Mouse (Mus musculus) myocyte (in vitro differentiated cells): ENCODE measurements around the gene Prl3a1. TPM values are rescaled to one million over a fixed set of nuclear protein-coding genes. Genes with fewer than 3 reads are reported as not detected.

Experiments
- H3K27me3 ChIP-seq: one replicate; pipeline ENCODE4 v1.6.1; 2011; ENCODE audit not compliant: control insufficient read depth, insufficient read depth, insufficient read length
- H3K36me3 ChIP-seq: one replicate; pipeline ENCODE4 v1.6.1; 2011; ENCODE audit not compliant: control insufficient read depth, insufficient read depth
- H3K4me2 ChIP-seq: one replicate; pipeline ENCODE4 v1.6.1; 2011; ENCODE audit warnings: low read depth, control low read depth
- H3K4me3 ChIP-seq: one replicate; pipeline ENCODE4 v1.5.1; 2011; ENCODE audit warnings: mild to moderate bottlenecking, control low read depth, moderate library complexity
- H3K79me2 ChIP-seq: one replicate; pipeline ENCODE4 v1.6.1; 2011; ENCODE audit not compliant: control insufficient read depth, insufficient read depth
- H3ac ChIP-seq: one replicate; pipeline ENCODE4 v1.6.1; 2011; ENCODE audit not compliant: control insufficient read depth, insufficient read length
- CEBPB ChIP-seq: IDR thresholded peaks from 2 replicates; pipeline ENCODE4 v1.6.1; 2011; ENCODE audit warnings: mild to moderate bottlenecking, moderate library complexity; ENCODE audit not compliant: poor library complexity, insufficient read depth, severe bottlenecking
- E2F4 ChIP-seq: IDR thresholded peaks from one replicate; pipeline ENCODE4 v1.6.1; 2011; ENCODE audit warnings: mild to moderate bottlenecking, control low read depth, moderate library complexity; ENCODE audit not compliant: insufficient read depth
- MAX ChIP-seq: IDR thresholded peaks from one replicate; pipeline ENCODE4 v1.6.1; 2011; ENCODE audit warnings: low read depth, mild to moderate bottlenecking, control low read depth
- MYOD1 ChIP-seq, 3 experiments: IDR thresholded peaks; one replicate each; pipeline ENCODE4 v1.6.1; 2011; ENCODE audit warnings: control low read depth in 2 of 3, low read depth in 2 of 3, mild to moderate bottlenecking in 2 of 3, moderate library complexity in 1 of 3; ENCODE audit not compliant: insufficient read length in 2 of 3, control insufficient read depth in 1 of 3
- MYOG ChIP-seq, 3 experiments: IDR thresholded peaks; one replicate each; pipeline ENCODE4 v1.6.1; 2011; ENCODE audit warnings: control low read depth in 2 of 3, low read depth in 2 of 3, mild to moderate bottlenecking in 2 of 3; ENCODE audit not compliant: insufficient read length in 2 of 3, control insufficient read depth in 1 of 3, insufficient read depth in 1 of 3
- POLR2A ChIP-seq: IDR thresholded peaks from one replicate; pipeline ENCODE4 v1.6.1; 2011; ENCODE audit warnings: low read depth, mild to moderate bottlenecking, control low read depth, moderate library complexity; ENCODE audit not compliant: insufficient read length
- POLR2AphosphoS2 ChIP-seq: IDR thresholded peaks from one replicate; pipeline ENCODE4 v1.6.1; 2011; ENCODE audit warnings: low read depth, control low read depth; ENCODE audit not compliant: insufficient read length
- REST ChIP-seq: IDR thresholded peaks from one replicate; pipeline ENCODE4 v1.6.1; 2011; ENCODE audit warnings: mild to moderate bottlenecking, control low read depth, moderate library complexity; ENCODE audit not compliant: insufficient read depth, insufficient read length
- SRF ChIP-seq: IDR thresholded peaks from one replicate; pipeline ENCODE4 v1.6.1; 2011; ENCODE audit warnings: low read depth; ENCODE audit not compliant: control insufficient read depth, insufficient read length
- TCF12 ChIP-seq: IDR thresholded peaks from one replicate; pipeline ENCODE4 v1.6.1; 2011; ENCODE audit warnings: mild to moderate bottlenecking, control low read depth; ENCODE audit not compliant: poor library complexity, insufficient read depth, severe bottlenecking
- TCF3 ChIP-seq: IDR thresholded peaks from one replicate; pipeline ENCODE4 v1.6.1; 2011; ENCODE audit warnings: low read depth, control low read depth; ENCODE audit not compliant: insufficient read length
- USF1 ChIP-seq: IDR thresholded peaks from one replicate; pipeline ENCODE4 v1.6.1; 2011; ENCODE audit warnings: low read depth, mild to moderate bottlenecking, control low read depth, moderate library complexity
- polyA plus RNA-seq: library from polyadenylated mRNA; unstranded; fragments of >200 nt; fragmentation: generic; extraction: Trizol; gene quantifications from one replicate; pipeline ENCODE4 v1.2.1, GENCODE M21; 2012; ENCODE audit warnings: missing spikeins

Prl3a1 gene
- polyA plus RNA-seq: not detected

DNA sequence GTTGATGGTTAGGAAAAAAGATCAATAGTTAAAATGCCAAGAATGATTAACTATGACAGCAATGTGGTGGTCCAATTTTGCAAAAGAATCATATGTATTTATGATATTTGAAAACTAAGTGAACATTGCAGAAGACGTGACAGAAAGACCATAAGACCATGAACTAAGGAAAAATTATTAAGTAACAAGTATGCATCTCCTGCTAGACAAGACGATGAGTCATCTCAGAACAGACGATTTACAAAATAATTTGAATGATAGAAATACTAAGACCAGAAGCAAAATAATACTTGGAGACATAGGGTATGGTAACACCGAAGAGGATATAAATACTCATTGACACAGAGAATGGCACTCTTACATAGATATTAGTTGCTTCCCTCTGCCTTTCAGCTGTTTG is at the start of gene Prl3a1:
TSS of gene Prl3a1 (plus strand) at position 301 of the 400 bp plus-strand sequence.
- Histone ChIP-seq H3K36me3 (no peaks in the 10 kb centered on the region), H3K27me3 (no peaks in the 10 kb centered on the region), H3K79me2 (no peaks in the 10 kb centered on the region), H3ac (no peak within 1 kb of the TSS), H3K4me3 (no peak within 1 kb of the TSS), H3K4me2 (no peak within 1 kb of the TSS)
- TF ChIP-seq MYOG (IDR thresholded peaks at IDR 0.05; ENCODE audit: control insufficient read depth in 1 of 3, insufficient read depth in 1 of 3, insufficient read length in 2 of 3, low read depth in 2 of 3) (no peak), CEBPB (no peak), SRF (no peak), MAX (no peak), POLR2AphosphoS2 (no peak), POLR2A (no peak), REST (no peak), TCF3 (no peak), TCF12 (no peak), E2F4 (no peak), USF1 (no peak), MYOD1 (IDR thresholded peaks at IDR 0.05; ENCODE audit: control insufficient read depth in 1 of 3, insufficient read length in 2 of 3, low read depth in 2 of 3) (no peak)

DNA sequence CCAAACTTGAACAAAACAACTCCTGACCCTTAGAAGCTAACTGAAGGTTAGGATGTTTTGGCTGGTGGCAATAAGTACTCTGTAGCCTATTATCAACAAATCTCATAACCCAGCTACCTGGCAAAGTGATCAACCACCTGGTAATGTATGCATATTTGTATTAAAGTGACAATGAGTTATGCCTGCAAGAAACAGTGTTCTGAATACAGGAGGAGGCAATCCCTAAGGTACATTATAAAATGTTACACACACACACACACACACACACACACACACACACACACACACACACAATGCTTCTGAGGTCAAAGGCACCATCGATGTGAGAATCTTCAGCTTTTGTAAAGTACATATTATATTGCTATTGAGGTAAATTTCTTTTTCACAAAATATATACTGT is 17.7 kb upstream of the Prl3a1 start, which contains the start of gene Prl3b1:
TSS of gene Prl3b1 (plus strand) at position 301 of the 400 bp plus-strand sequence.
- Histone ChIP-seq H3K4me3 (no peak within 1 kb of the TSS), H3K36me3 (no peaks in the 10 kb centered on the region), H3K4me2 (no peak within 1 kb of the TSS), H3K27me3 (no peaks in the 10 kb centered on the region), H3ac (no peak within 1 kb of the TSS), H3K79me2 (no peaks in the 10 kb centered on the region)
- TF ChIP-seq MYOG (IDR thresholded peaks at IDR 0.05; ENCODE audit: control insufficient read depth in 1 of 3, insufficient read depth in 1 of 3, insufficient read length in 2 of 3, low read depth in 2 of 3) (no peak), SRF (no peak), TCF12 (no peak), CEBPB (no peak), POLR2AphosphoS2 (no peak), USF1 (no peak), E2F4 (no peak), REST (no peak), MYOD1 (IDR thresholded peaks at IDR 0.05; ENCODE audit: control insufficient read depth in 1 of 3, insufficient read length in 2 of 3, low read depth in 2 of 3) (no peak), MAX (no peak), POLR2A (no peak), TCF3 (no peak)

DNA sequence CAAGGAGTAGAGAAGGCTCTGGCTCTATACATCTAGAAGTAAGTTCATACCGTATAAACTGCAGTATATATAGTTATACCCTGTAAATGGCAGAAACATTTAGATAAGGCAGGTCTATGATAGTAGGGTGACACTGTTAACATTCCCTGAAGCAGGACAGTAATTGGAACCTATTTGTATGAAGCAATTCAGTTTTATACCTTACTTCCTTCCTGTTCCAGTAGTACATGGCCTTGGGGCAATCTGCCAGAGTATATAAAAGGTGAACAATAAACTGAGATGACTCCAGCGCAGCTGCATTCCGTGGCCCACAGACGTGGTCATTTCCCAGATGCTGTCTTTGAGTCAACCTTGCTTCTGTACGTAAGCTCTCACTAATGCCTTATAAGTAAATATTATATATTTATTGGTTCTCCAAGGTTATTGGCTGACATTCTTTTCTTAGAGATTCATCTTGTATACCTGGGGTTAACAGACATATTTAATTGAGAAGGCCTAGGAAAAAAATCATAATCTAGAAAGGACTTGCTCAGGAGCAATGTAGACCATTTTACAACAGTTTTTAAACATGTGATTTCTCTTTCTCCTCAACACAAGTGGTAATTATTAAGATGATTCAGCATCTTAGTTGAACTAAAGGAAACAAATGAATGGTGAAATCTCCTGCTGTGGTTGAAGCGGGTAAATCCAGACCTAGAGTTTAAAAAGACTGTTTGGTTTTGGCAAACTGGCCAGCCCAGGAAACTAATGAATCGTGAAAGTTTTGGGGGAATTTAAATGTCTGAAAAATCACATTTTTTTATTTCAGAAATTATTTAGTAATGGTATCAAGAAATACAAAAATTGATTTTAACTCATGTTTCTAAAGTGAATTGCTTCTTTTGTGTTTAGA is 53.3 kb downstream of the Prl3a1 start, which contains the start of gene Prl6a1:
TSS of gene Prl6a1 (plus strand) at position 294 of the 892 bp plus-strand sequence.
- Histone ChIP-seq H3K27me3 (no peaks in the 10 kb centered on the region), H3K4me3 (no peak within 1 kb of the TSS), H3K79me2 (no peaks in the 10 kb centered on the region), H3K4me2 (no peak within 1 kb of the TSS), H3ac (no peak within 1 kb of the TSS), H3K36me3 (no peaks in the 10 kb centered on the region)
- TF ChIP-seq CEBPB (no peak), MAX (no peak), SRF (no peak), POLR2A (no peak), MYOG (IDR thresholded peaks at IDR 0.05; ENCODE audit: control insufficient read depth in 1 of 3, insufficient read depth in 1 of 3, insufficient read length in 2 of 3, low read depth in 2 of 3) (no peak), POLR2AphosphoS2 (no peak), USF1 (no peak), MYOD1 (IDR thresholded peaks at IDR 0.05; ENCODE audit: control insufficient read depth in 1 of 3, insufficient read length in 2 of 3, low read depth in 2 of 3) (no peak), REST (no peak)

Other genes starting within 250 kb of the Prl3a1 start
- not detected for gene Prl, start 201.9 kb upstream of the Prl3a1 start, polyA plus RNA-seq
- not detected for gene Prl3d1, start 165.2 kb upstream of the Prl3a1 start, polyA plus RNA-seq
- gene Prl3d2, start 137.7 kb upstream of the Prl3a1 start, polyA plus RNA-seq: not detected
- gene Prl3d3, start 102.6 kb upstream of the Prl3a1 start, polyA plus RNA-seq: not detected
- not detected for gene Prl3c1, start 62.8 kb upstream of the Prl3a1 start, polyA plus RNA-seq
- not detected for gene Prl3b1, start 17.6 kb upstream of the Prl3a1 start, polyA plus RNA-seq
- not detected for gene Prl6a1, start 53.2 kb downstream of the Prl3a1 start, polyA plus RNA-seq
- not detected for gene Prl8a2, start 86.2 kb downstream of the Prl3a1 start, polyA plus RNA-seq
- gene Prl2b1, start 131.4 kb downstream of the Prl3a1 start, polyA plus RNA-seq: not detected
- not detected for gene Prl8a6, start 179.3 kb downstream of the Prl3a1 start, polyA plus RNA-seq